Mouse (Mus musculus): ENCODE data around the gene Dynlt1c. TPM values are rescaled to one million over a fixed set of nuclear protein-coding genes. Genes with fewer than 3 reads are reported as not detected.
"Not testable (repeated sequence)": the region's sequence is repeated elsewhere in the genome, so short reads cannot be mapped to it uniquely, and the experiment has no call there.

The Dynlt1c gene
- polyA plus RNA-seq, 1 experiment from 2014 or later, result 6.7 TPM

GRCm38 (mm10) chr17:6635781-6636180 lies 34.3 kb downstream of the Dynlt1c start:
- 86% methylated on average over 1 of the region's 4 CpGs for WGBS (ENCODE audit: insufficient replicate concordance)
- not testable (repeated sequence) for H3K4me2 ChIP-seq (ENCODE audit: low read depth, low read length); H3K27ac ChIP-seq (ENCODE audit: low read depth); ATAC-seq; H3K4me1 ChIP-seq (ENCODE audit: insufficient read depth); H3K36me3 ChIP-seq (replicated peaks; ENCODE audit: insufficient read depth, low read length); H3K9ac ChIP-seq (replicated peaks); H3K4me3 ChIP-seq (ENCODE audit: low read depth, low read length); H3K9me3 ChIP-seq (ENCODE audit: low read length); H3K27me3 ChIP-seq (ENCODE audit: insufficient read depth, low read length); DNase-seq

GRCm38 (mm10) chr17:6636861-6637260 lies 35.4 kb downstream of the Dynlt1c start:
- no peak for DNase-seq
- H3K36me3 ChIP-seq (replicated peaks; ENCODE audit: insufficient read depth, low read length), result no peaks in the 10 kb centered on the region
- no peak overlapping the region for H3K4me2 ChIP-seq (ENCODE audit: low read depth, low read length)
- TF ChIP-seq EP300 (IDR thresholded peaks at IDR 0.05; ENCODE audit: low read depth) (no peak), CTCF (IDR thresholded peaks at IDR 0.05; ENCODE audit: low read depth) (no peak)
- WGBS (ENCODE audit: insufficient replicate concordance), result 70% methylated on average over 5 of the region's 5 CpGs
- no peaks in the 10 kb centered on the region for H3K4me1 ChIP-seq (ENCODE audit: insufficient read depth)
- H3K9me3 ChIP-seq (ENCODE audit: low read length), result no peaks in the 10 kb centered on the region
- no peak overlapping the region for H3K4me3 ChIP-seq (ENCODE audit: low read depth, low read length)
- H3K9ac ChIP-seq (replicated peaks), result no peak overlapping the region
- H3K27ac ChIP-seq (ENCODE audit: low read depth), result no peak overlapping the region
- ATAC-seq, result no peak
- H3K27me3 ChIP-seq (ENCODE audit: insufficient read depth, low read length), result no peaks in the 10 kb centered on the region

- not testable (repeated sequence) for H3K27ac ChIP-seq (ENCODE audit: low read depth); DNase-seq; H3K9ac ChIP-seq (replicated peaks); H3K36me3 ChIP-seq (replicated peaks; ENCODE audit: insufficient read depth, low read length); H3K4me2 ChIP-seq (ENCODE audit: low read depth, low read length); ATAC-seq; H3K4me1 ChIP-seq (ENCODE audit: insufficient read depth); H3K9me3 ChIP-seq (ENCODE audit: low read length); H3K4me3 ChIP-seq (ENCODE audit: low read depth, low read length); H3K27me3 ChIP-seq (ENCODE audit: insufficient read depth, low read length)
- WGBS (ENCODE audit: insufficient replicate concordance), result 85% methylated on average over 4 of the region's 4 CpGs
Measured at GRCm38 (mm10) chr17:6637434-6637833, 36.0 kb downstream of the Dynlt1c start.

GRCm38 (mm10) chr17:6638444-6638843 lies 37.0 kb downstream of the Dynlt1c start:
- not testable (repeated sequence) for ATAC-seq; DNase-seq; H3K36me3 ChIP-seq (replicated peaks; ENCODE audit: insufficient read depth, low read length); H3K4me2 ChIP-seq (ENCODE audit: low read depth, low read length); H3K27me3 ChIP-seq (ENCODE audit: insufficient read depth, low read length); H3K4me3 ChIP-seq (ENCODE audit: low read depth, low read length); H3K9me3 ChIP-seq (ENCODE audit: low read length); H3K9ac ChIP-seq (replicated peaks); H3K4me1 ChIP-seq (ENCODE audit: insufficient read depth); H3K27ac ChIP-seq (ENCODE audit: low read depth)
- WGBS (ENCODE audit: insufficient replicate concordance), result 68% methylated on average over 8 of the region's 8 CpGs

GRCm38 (mm10) chr17:6639486-6639885 lies 38.0 kb downstream of the Dynlt1c start:
- H3K36me3 ChIP-seq (replicated peaks; ENCODE audit: insufficient read depth, low read length); H3K4me3 ChIP-seq (ENCODE audit: low read depth, low read length); H3K27me3 ChIP-seq (ENCODE audit: insufficient read depth, low read length); H3K9ac ChIP-seq (replicated peaks); ATAC-seq; H3K4me1 ChIP-seq (ENCODE audit: insufficient read depth); H3K4me2 ChIP-seq (ENCODE audit: low read depth, low read length); H3K27ac ChIP-seq (ENCODE audit: low read depth); H3K9me3 ChIP-seq (ENCODE audit: low read length); DNase-seq: not testable (repeated sequence)
- 84% methylated on average over 14 of the region's 21 CpGs for WGBS (ENCODE audit: insufficient replicate concordance)

- H3K4me3 ChIP-seq (ENCODE audit: low read depth, low read length); H3K27ac ChIP-seq (ENCODE audit: low read depth); H3K4me1 ChIP-seq (ENCODE audit: insufficient read depth); H3K9ac ChIP-seq (replicated peaks); H3K36me3 ChIP-seq (replicated peaks; ENCODE audit: insufficient read depth, low read length); H3K4me2 ChIP-seq (ENCODE audit: low read depth, low read length); ATAC-seq; H3K9me3 ChIP-seq (ENCODE audit: low read length); H3K27me3 ChIP-seq (ENCODE audit: insufficient read depth, low read length); DNase-seq: not testable (repeated sequence)
- WGBS (ENCODE audit: insufficient replicate concordance), result 78% methylated on average over 9 of the region's 10 CpGs
Measured at GRCm38 (mm10) chr17:6640044-6640637, 38.7 kb downstream of the Dynlt1c start.

GRCm38 (mm10) chr17:6640771-6641429 lies 39.4 kb downstream of the Dynlt1c start:
- not testable (repeated sequence) for ATAC-seq; H3K27me3 ChIP-seq (ENCODE audit: insufficient read depth, low read length); DNase-seq; H3K9me3 ChIP-seq (ENCODE audit: low read length); H3K4me3 ChIP-seq (ENCODE audit: low read depth, low read length); H3K4me2 ChIP-seq (ENCODE audit: low read depth, low read length); H3K27ac ChIP-seq (ENCODE audit: low read depth); H3K4me1 ChIP-seq (ENCODE audit: insufficient read depth); H3K36me3 ChIP-seq (replicated peaks; ENCODE audit: insufficient read depth, low read length); H3K9ac ChIP-seq (replicated peaks)
- WGBS (ENCODE audit: insufficient replicate concordance), result 68% methylated on average over 14 of the region's 14 CpGs

- DNase-seq; H3K4me1 ChIP-seq (ENCODE audit: insufficient read depth); H3K9ac ChIP-seq (replicated peaks); H3K4me3 ChIP-seq (ENCODE audit: low read depth, low read length); H3K27ac ChIP-seq (ENCODE audit: low read depth); H3K9me3 ChIP-seq (ENCODE audit: low read length); H3K27me3 ChIP-seq (ENCODE audit: insufficient read depth, low read length); H3K36me3 ChIP-seq (replicated peaks; ENCODE audit: insufficient read depth, low read length); H3K4me2 ChIP-seq (ENCODE audit: low read depth, low read length); ATAC-seq: not testable (repeated sequence)
- WGBS (ENCODE audit: insufficient replicate concordance), result 86% methylated on average over 7 of the region's 9 CpGs
Measured at GRCm38 (mm10) chr17:6644210-6644609, 42.7 kb downstream of the Dynlt1c start.

- not testable (repeated sequence) for H3K4me2 ChIP-seq (ENCODE audit: low read depth, low read length); ATAC-seq; DNase-seq; H3K9me3 ChIP-seq (ENCODE audit: low read length); H3K36me3 ChIP-seq (replicated peaks; ENCODE audit: insufficient read depth, low read length); H3K27ac ChIP-seq (ENCODE audit: low read depth); H3K27me3 ChIP-seq (ENCODE audit: insufficient read depth, low read length); H3K4me1 ChIP-seq (ENCODE audit: insufficient read depth); H3K9ac ChIP-seq (replicated peaks); H3K4me3 ChIP-seq (ENCODE audit: low read depth, low read length)
- WGBS (ENCODE audit: insufficient replicate concordance), result 75% methylated on average over 4 of the region's 4 CpGs
Measured at GRCm38 (mm10) chr17:6644673-6645072, 43.2 kb downstream of the Dynlt1c start.

GRCm38 (mm10) chr17:6645668-6646067 lies 44.2 kb downstream of the Dynlt1c start:
- not testable (repeated sequence) for H3K27ac ChIP-seq (ENCODE audit: low read depth); ATAC-seq; H3K4me3 ChIP-seq (ENCODE audit: low read depth, low read length); DNase-seq; H3K4me1 ChIP-seq (ENCODE audit: insufficient read depth); H3K4me2 ChIP-seq (ENCODE audit: low read depth, low read length); H3K36me3 ChIP-seq (replicated peaks; ENCODE audit: insufficient read depth, low read length); H3K9me3 ChIP-seq (ENCODE audit: low read length); H3K27me3 ChIP-seq (ENCODE audit: insufficient read depth, low read length); H3K9ac ChIP-seq (replicated peaks)
- 74% methylated on average over 3 of the region's 4 CpGs for WGBS (ENCODE audit: insufficient replicate concordance)

Data from liver, postnatal 0 days (tissue).